Mouse (Mus musculus) heart, postnatal 25 days (tissue): ENCODE measurements around the gene Hbb-y. TPM values are rescaled to one million over a fixed set of nuclear protein-coding genes. Genes with fewer than 3 reads are reported as not detected.
"Not testable (repeated sequence)": the region's sequence is repeated elsewhere in the genome, so short reads cannot be mapped to it uniquely, and the experiment has no call there.

Source experiments
- DNase-seq: peaks from one replicate; pipeline ENCODE4 v3.0.0; 2022; ENCODE audit warnings: low spot score
- intact Hi-C: fragments of 180-260 bp; cut with DNase I; formaldehyde crosslinking; loops from one replicate; pipeline ENCODE4 v1.15.1; 2025
- total RNA-seq, 2 experiments: library from RNA; stranded (reverse); gene quantifications; 2 replicates each; pipeline ENCODE4 v1.2.3; 2021

The Hbb-y gene
- total RNA-seq, 2 experiments from 2014 or later, result not detected

GRCm38 (mm10) chr7:103815085-103815484 lies 37.9 kb downstream of the Hbb-y start:
- intact Hi-C loops, DNase-seq: not testable (repeated sequence)

GRCm38 (mm10) chr7:103813766-103814165 lies 39.2 kb downstream of the Hbb-y start, which contains the start of gene Hbb-bt:
TSS of gene Hbb-bt (minus strand) at chr7:103813996.
- no peak for DNase-seq
- intact Hi-C loops, result no loop called here

- intact Hi-C loops, DNase-seq: not testable (repeated sequence)
Measured at GRCm38 (mm10) chr7:103813152-103813551, 39.9 kb downstream of the Hbb-y start.

GRCm38 (mm10) chr7:103812174-103812573 lies 40.8 kb downstream of the Hbb-y start:
- intact Hi-C loops, result no loop called here
- no peak for DNase-seq

DNA sequence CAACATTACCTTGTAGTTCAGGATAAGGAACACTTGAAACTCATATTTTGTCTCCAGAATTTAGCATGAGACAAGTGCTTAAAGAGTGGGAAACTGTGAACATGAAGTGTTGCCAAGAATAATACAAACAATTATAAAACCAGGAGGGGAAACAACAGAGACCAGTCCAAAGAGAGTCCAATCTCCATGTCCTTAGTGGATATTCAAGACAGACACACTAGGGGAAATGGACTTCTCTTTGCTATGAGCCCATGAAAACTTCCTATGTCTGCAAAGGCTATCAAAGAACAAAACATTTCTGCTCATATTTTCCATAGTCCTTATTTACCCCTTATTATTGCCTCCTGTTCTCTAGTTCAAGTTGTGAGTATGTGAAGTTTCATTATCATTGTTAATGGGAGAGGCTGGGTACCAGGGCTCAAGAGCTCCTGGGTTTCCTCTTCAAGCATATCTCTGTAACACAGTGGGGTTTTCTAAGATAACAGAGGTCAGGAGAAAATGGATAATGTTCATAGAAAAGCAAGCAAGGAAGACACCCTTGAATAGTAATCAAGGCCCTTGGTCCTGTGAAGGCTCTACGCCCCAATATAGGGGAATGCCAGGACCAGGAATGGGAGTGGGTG lies 41.7 kb downstream of the Hbb-y start:
- DNase-seq, result no peak
- intact Hi-C loops, result no loop called here

DNA sequence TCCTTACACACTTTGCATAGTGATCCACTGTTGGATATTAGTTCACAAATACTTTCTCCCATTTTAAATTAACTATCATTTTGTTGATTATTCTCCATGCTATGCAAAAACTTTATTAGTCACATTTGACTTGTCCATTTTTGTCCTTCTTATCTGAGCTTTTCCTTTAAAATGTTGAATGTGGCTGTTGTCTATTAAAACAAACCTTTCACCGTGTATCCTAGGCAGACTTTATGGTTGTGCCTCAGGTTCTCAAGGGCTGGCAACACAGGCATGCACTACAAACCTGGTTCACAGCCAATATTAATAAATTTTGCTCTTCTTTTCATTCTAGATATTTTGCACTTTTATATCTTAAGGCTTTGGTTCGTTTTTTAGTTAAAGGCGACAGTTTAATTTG lies 42.3 kb downstream of the Hbb-y start:
- DNase-seq, result no peak
- intact Hi-C loops, result no loop called here

DNA sequence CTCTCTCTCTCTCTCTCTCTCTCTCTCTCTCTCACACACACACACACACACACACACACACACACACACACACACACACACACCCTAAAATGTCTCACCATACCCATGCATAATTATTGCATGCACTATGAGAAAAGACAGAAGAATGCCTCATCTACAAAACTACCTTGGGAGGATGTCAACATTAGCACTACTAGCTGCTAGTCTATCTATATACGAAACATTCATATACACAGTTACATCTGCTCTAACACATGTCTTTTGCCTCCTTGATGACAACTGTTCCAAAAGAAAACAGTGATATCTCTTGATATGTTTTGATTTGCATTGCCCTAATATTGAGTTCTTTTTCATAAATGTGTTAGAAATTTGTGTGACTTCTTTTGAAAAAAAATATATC lies 42.7 kb downstream of the Hbb-y start:
- intact Hi-C loops, result no loop called here
- no peak for DNase-seq

- intact Hi-C loops, result loop anchor here (5.0 kb wide), 1 partner anchor 1302 kb away; no protein-coding TSS in a partner anchor
- DNase-seq, result no peak
Measured at GRCm38 (mm10) chr7:103809801-103810155, 43.2 kb downstream of the Hbb-y start.

- no peak for DNase-seq
- intact Hi-C loops, result loop anchor here (5.0 kb wide), 1 partner anchor 1302 kb away; no protein-coding TSS in a partner anchor
Measured at GRCm38 (mm10) chr7:103808971-103809800, 43.8 kb downstream of the Hbb-y start.

DNA sequence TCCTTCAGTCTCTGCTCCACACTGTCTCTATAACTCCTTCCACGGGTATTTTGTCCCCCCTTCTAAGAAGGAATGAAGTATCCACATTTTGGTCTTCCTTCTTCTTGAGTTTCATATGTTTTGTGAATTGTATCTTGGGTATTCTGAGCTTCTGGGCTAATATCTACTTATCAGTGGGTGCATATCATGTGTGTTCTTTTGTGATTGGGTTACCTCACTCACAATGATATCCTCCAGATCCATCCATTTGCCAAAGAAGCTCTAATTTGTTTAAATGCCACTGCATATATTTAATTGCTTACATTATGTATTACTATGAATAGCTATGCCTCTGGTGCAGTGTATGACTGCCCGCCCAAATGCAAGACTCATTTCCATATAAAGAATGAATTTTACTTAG lies 44.9 kb downstream of the Hbb-y start:
- intact Hi-C loops, result loop anchor here (5.0 kb wide), 1 partner anchor 1301 kb away; no protein-coding TSS in a partner anchor
- DNase-seq, result not testable (repeated sequence)

DNA sequence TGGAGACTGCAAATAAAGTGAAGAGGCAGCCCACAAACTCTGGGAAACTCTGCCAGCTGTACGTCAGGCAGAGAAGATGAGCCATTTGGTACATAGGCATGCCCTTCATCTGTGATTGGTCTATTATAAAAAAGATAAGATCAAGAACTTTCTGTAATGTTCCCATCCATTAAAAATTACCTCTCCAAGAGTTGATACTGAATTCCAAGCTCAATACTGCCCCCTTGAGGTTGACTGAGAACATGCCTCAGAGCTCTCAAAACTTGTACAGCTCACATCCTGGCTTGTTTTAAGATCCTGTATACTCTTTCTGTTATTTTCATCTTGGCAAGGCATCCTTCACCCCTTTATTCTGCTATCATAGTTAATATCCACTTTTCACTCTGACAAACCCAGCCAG lies 46.2 kb downstream of the Hbb-y start:
- intact Hi-C loops, result loop anchor here (5.0 kb wide), 1 partner anchor 1300 kb away; no protein-coding TSS in a partner anchor
- DNase-seq, result no peak

Other genes with a start within 250 kb of the Hbb-y start
- not detected for gene Olfr620, start 240.7 kb downstream of the Hbb-y start, total RNA-seq
- gene Olfr622, start 210.5 kb downstream of the Hbb-y start, total RNA-seq, result not detected
- gene Olfr623, start 189.5 kb downstream of the Hbb-y start, total RNA-seq, result not detected
- gene Olfr624, start 182.0 kb downstream of the Hbb-y start, total RNA-seq, result not detected
- gene Olfr625-ps1, start 170.5 kb downstream of the Hbb-y start, total RNA-seq, result not detected
- gene Olfr243, start 138.5 kb downstream of the Hbb-y start, total RNA-seq, result not detected
- not detected for gene Olfr628, start 122.8 kb downstream of the Hbb-y start, total RNA-seq
- gene Olfr629, start 108.3 kb downstream of the Hbb-y start, total RNA-seq, result not detected
- not detected for gene Olfr630, start 95.9 kb downstream of the Hbb-y start, total RNA-seq
- gene Olfr69, start 81.6 kb downstream of the Hbb-y start, total RNA-seq, result not detected
- not detected for gene Olfr68, start 73.5 kb downstream of the Hbb-y start, total RNA-seq
- gene Olfr67, start 61.4 kb downstream of the Hbb-y start, total RNA-seq, result not detected
- gene Hbb-bt, start 39.2 kb downstream of the Hbb-y start, total RNA-seq, result 1,000 to 10,000 TPM; 1,406 to 3,005 TPM
- gene Hbb-bs, start 25.1 kb downstream of the Hbb-y start, total RNA-seq, result over 10,000 TPM in 1 of 2 experiments, 1,000 to 10,000 TPM in 1; 9,976 to 23,536 TPM
- gene Hbb-bh2, start 12.7 kb downstream of the Hbb-y start, total RNA-seq, result not detected
- not detected for gene Hbb-bh1, start 10.1 kb downstream of the Hbb-y start, total RNA-seq
- not detected for gene Olfr66, start 33.0 kb upstream of the Hbb-y start, total RNA-seq
- gene Olfr64, start 41.3 kb upstream of the Hbb-y start, total RNA-seq, result not detected
- gene Olfr65, start 50.3 kb upstream of the Hbb-y start, total RNA-seq, result not detected
- gene Olfr631, start 75.6 kb upstream of the Hbb-y start, total RNA-seq, result not detected
- gene Olfr632, start 81.1 kb upstream of the Hbb-y start, total RNA-seq, result not detected
- gene Olfr633, start 91.2 kb upstream of the Hbb-y start, total RNA-seq, result not detected
- not detected for gene Olfr635, start 117.9 kb upstream of the Hbb-y start, total RNA-seq
- gene Olfr638, start 145.5 kb upstream of the Hbb-y start, total RNA-seq, result not detected
- not detected for gene Olfr639, start 164.1 kb upstream of the Hbb-y start, total RNA-seq
- not detected for gene Olfr640, start 172.4 kb upstream of the Hbb-y start, total RNA-seq
- gene Olfr641, start 182.2 kb upstream of the Hbb-y start, total RNA-seq, result not detected
- gene Olfr642, start 199.4 kb upstream of the Hbb-y start, total RNA-seq, result not detected
- gene 4930516K23Rik, start 208.2 kb upstream of the Hbb-y start, total RNA-seq, result not detected
- not detected for gene Olfr644, start 218.7 kb upstream of the Hbb-y start, total RNA-seq
- gene Olfr645, start 232.2 kb upstream of the Hbb-y start, total RNA-seq, result not detected